Mouse (Mus musculus) hindbrain, embryonic 13.5 days (tissue): ENCODE results near the gene Olfr1410. TPM values are rescaled to one million over a fixed set of nuclear protein-coding genes. Genes with fewer than 3 reads are reported as not detected.

ENCODE experiments used
- ATAC-seq: fragments of 200-750 bp; cut with Nextera tagmentation; 2 replicates; pipeline ENCODE4 v1.8.0; 2017; ENCODE audit warnings: moderate TSS enrichment; ENCODE audit not compliant: low FRiP score
- H3K27ac ChIP-seq: fragments of 300-500 bp; sonication (generic); 2 replicates; pipeline ENCODE4 v1.5.1; 2015; ENCODE audit warnings: inconsistent platforms, mild to moderate bottlenecking, moderate library complexity
- H3K27me3 ChIP-seq: fragments of 300-500 bp; sonication (generic); 2 replicates; pipeline ENCODE4 v1.6.1; 2015; ENCODE audit warnings: mild to moderate bottlenecking, inconsistent platforms
- H3K36me3 ChIP-seq: fragments of 300-500 bp; sonication (generic); 2 replicates; pipeline ENCODE4 v1.6.1; 2015; ENCODE audit warnings: mild to moderate bottlenecking, inconsistent platforms
- H3K4me1 ChIP-seq: fragments of 300-500 bp; sonication (generic); replicated peaks from 2 replicates; pipeline ENCODE4 v1.6.1; 2015; ENCODE audit warnings: inconsistent platforms
- H3K4me2 ChIP-seq: fragments of 300-500 bp; sonication (generic); 2 replicates; pipeline ENCODE4 v1.6.1; 2015; ENCODE audit warnings: inconsistent platforms, mild to moderate bottlenecking, moderate library complexity
- H3K4me3 ChIP-seq: fragments of 300-500 bp; sonication (generic); 2 replicates; pipeline ENCODE4 v1.5.1; 2015; ENCODE audit warnings: mild to moderate bottlenecking, inconsistent platforms
- H3K9ac ChIP-seq: fragments of 300-500 bp; sonication (generic); 2 replicates; pipeline ENCODE4 v1.6.1; 2015; ENCODE audit warnings: mild to moderate bottlenecking, inconsistent platforms
- H3K9me3 ChIP-seq: fragments of 300-500 bp; sonication (generic); 2 replicates; pipeline ENCODE4 v1.6.1; 2016; ENCODE audit warnings: inconsistent platforms
- WGBS: fragments of 180-500 bp; shearing (Covaris S2); methylation state at CpG from one replicate; pipeline ENCODE4 v1.1.7; 2015; 5-methylcytosine and 5-hydroxymethylcytosine counted together
- polyA plus RNA-seq: library from polyadenylated mRNA; unstranded; fragments of >200 nt; fragmentation: Nextera tagmentation; extraction: Ambion mirVana; gene quantifications from 2 replicates; pipeline ENCODE4 v1.2.1, GENCODE M21; 2015

Olfr1410 gene
- polyA plus RNA-seq, 1 experiment from 2014 or later: not detected

GRCm38 (mm10) chr1:92659392-92659791 is 53.8 kb downstream of the Olfr1410 start:
- Histone ChIP-seq H3K9ac (no peak overlapping the region), H3K4me1 (no peaks in the 10 kb centered on the region), H3K27me3 (0 out of 2 replicates have a peak, but pooled peaks cover 10% of the 10 kb centered on the region), H3K9me3 (no peaks in the 10 kb centered on the region), H3K27ac (no peak overlapping the region), H3K36me3 (no peaks in the 10 kb centered on the region), H3K4me3 (no peak overlapping the region), H3K4me2 (no peak overlapping the region)
- no peak for ATAC-seq
- 79% methylated on average over 5 of the region's 5 CpGs for WGBS

Other genes with a start within 250 kb of the Olfr1410 start
- gene Ndufa10, start 131.9 kb upstream of the Olfr1410 start, polyA plus RNA-seq: 279 and 295 TPM in 2 replicates
- not detected in 2 replicates for gene Olfr1416, start 120.7 kb upstream of the Olfr1410 start, polyA plus RNA-seq
- not detected in 2 replicates for gene Olfr1415, start 109.7 kb upstream of the Olfr1410 start, polyA plus RNA-seq
- not detected in 2 replicates for gene Olfr1414, start 87.1 kb upstream of the Olfr1410 start, polyA plus RNA-seq
- not detected in 2 replicates for gene Olfr1413, start 34.5 kb upstream of the Olfr1410 start, polyA plus RNA-seq
- gene Olfr1412, start 20.0 kb upstream of the Olfr1410 start, polyA plus RNA-seq: not detected in 2 replicates
- not detected in 2 replicates for gene Olfr1411, start 11.4 kb upstream of the Olfr1410 start, polyA plus RNA-seq
- not detected in 2 replicates for gene Olfr12, start 12.0 kb downstream of the Olfr1410 start, polyA plus RNA-seq
- gene Cops9, start 36.2 kb downstream of the Olfr1410 start, polyA plus RNA-seq: 597 TPM in 2 replicates
- 0.12 TPM in 1 of 2 replicates, not detected in the other for gene Otos, start 43.1 kb downstream of the Olfr1410 start, polyA plus RNA-seq
- 56.2 and 57.1 TPM in 2 replicates for gene Gpc1, start 225.9 kb downstream of the Olfr1410 start, polyA plus RNA-seq